Mouse (Mus musculus) hematopoietic stem cell, adult 5-6 weeks (primary cell): ENCODE measurements around the gene Prpf19. TPM values are rescaled to one million over a fixed set of nuclear protein-coding genes. Genes with fewer than 3 reads are reported as not detected.

Source experiments
- ATAC-seq, 2 experiments: fragments of 125-278 bp in 1 of 2; replicated peaks in 1 of 2; 2 replicates each; pipeline ENCODE4 v1.8.0; 2016 to 2017; ENCODE audit warnings: inconsistent platforms in 2 of 2, mild to moderate bottlenecking in 2 of 2, moderate number of reproducible peaks in 2 of 2, low read depth in 1 of 2, moderate TSS enrichment in 1 of 2; ENCODE audit not compliant: low FRiP score in 2 of 2, poor library complexity in 2 of 2, severe bottlenecking in 2 of 2, insufficient read depth in 1 of 2, low TSS enrichment in 1 of 2
- total RNA-seq: library from RNA; stranded (forward); fragments of 172-1452, 232-1000 nt; gene quantifications from 2 replicates; pipeline ENCODE4 v1.2.3, GENCODE M21; 2017

Prpf19 gene
- total RNA-seq, 1 experiment from 2014 or later, result 109 TPM

DNA sequence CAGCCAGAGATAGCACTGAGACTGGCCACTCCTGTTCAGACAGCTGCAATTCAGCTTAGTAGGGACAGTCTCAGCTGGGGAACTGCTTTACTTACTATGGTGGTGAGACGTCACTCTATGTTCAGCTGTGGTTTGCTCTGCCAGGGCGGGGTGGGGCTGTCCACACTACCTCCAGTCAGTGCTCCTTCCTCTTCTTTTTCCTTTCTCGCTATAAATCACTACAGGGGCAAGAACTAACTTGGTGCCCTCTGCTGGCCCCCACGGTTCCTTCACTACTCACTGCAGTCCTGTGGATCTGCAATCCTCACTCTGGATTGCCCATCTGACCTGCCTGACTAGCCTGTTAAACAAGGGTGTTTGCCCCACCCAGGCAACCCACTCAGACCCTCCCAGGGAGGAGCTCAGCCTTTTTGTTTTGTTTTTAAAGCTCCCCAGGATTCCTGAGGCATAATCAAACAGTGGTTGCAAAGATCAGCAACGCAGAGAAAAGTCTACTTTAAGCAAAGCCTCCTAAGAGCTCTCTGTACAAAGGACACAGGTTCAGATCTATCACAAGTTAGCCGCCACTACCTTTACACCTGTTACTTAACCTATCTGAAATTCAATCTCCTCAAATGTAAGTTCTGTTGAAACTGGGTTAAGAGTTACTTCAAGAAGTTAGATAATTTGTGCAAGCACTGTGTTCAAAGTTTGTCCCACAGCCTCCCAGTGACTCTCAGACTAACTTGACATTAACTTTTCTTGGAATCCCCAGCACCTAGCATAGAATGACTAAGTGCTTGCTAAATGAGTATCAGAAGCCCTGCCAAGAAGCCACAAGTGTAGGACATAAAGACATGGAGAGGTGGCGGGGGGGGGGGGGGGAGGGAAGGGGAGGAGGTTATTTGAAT lies 14.7 kb upstream of the Prpf19 start:
- ATAC-seq, result peak; percentile 92 to 96

DNA sequence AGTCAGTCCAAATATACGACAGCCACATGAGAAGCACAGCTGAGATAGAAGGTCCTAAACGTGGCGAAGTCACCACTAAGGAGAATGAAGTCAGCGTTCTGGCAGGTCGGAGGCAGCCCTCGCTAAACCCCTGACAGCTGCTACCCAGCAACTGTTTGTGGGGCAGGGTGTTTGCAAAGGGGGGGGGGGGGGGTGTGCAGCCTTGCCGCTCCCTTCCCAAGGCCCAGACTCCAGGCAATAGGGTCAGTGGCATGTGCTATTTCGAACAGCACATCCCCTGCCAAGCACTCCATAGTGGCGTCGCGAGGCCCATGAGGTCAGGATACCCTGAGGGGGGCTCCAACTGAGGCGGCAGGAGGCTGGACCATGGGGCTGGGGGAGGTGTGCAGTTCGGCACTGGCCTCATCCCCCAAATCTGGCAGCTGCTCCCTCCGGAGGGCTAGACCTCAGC lies 14.0 kb upstream of the Prpf19 start:
- no peak for ATAC-seq

DNA sequence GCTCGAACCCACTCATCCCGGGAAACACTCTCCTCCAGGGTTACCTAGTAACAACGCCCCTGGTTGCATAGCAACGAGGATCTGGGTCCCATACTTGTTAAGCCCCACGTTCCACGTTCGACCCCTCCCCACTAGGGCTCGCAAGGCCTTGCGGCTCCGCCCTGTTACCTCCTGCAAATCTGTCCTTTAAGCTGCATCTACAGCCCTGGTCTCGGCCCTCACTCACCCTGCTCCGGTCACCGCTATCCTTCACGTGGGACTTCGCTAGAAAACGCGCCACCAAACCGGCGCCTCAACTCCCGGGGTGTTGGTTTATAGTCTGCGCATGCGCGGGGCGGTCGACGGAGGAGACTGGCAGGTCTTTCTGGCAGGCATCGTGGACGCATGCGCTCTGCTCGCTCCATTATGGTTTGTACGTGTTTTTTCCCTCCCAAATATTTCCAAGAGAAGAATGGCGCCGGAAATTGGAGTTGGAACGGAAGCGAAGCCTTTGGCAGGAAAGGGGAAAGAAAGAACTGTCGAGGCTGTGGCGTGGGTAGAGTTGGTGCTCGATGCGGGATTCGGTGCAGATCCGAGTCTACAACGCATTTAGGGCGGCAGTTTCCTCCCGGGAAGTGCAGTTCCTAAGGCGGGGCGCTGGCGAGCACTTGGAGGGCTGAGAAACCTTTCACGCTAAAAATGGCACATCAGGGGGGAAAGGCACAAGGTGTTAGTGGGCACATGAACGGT lies 13.4 kb upstream of the Prpf19 start, which contains the start of gene Tmem109:
Gene Tmem109 (minus strand): TSS at position 576 of the 729 bp plus-strand sequence.
- ATAC-seq, result peak; percentile 74 to 78

GRCm38 (mm10) chr19:10892201-10892600 lies 2.8 kb upstream of the Prpf19 start:
- ATAC-seq, result no peak

GRCm38 (mm10) chr19:10895708-10896107 lies 677 bp downstream of the Prpf19 start:
- ATAC-seq, result no peak

- ATAC-seq, result no peak
Measured at GRCm38 (mm10) chr19:10896849-10897248, 1.8 kb downstream of the Prpf19 start.

- no peak for ATAC-seq
Measured at GRCm38 (mm10) chr19:10897491-10897890, 2.5 kb downstream of the Prpf19 start.

GRCm38 (mm10) chr19:10900315-10900714 lies 5.3 kb downstream of the Prpf19 start:
- no peak for ATAC-seq

DNA sequence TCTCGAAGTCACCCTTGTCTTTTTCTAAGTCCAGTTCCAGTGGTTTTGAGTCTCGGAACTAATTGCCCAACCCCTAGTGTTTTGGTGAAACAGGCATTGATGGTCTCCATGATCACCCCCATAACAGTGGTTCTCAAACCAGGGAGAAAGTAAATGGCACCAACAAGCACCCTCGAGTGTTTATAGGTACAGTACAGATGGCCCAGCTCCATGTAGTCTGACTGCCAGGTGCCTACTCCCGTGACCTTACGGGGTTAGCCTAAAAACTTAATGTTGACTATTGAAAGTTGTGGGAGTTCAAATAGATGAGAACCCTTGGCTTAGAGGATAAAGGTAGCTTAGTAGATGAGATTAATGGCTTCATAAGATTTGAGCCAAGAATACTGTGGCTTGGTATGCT lies 6.0 kb downstream of the Prpf19 start:
- ATAC-seq, result no peak

- ATAC-seq, result no peak
Measured at GRCm38 (mm10) chr19:10904512-10904911, 9.5 kb downstream of the Prpf19 start.

DNA sequence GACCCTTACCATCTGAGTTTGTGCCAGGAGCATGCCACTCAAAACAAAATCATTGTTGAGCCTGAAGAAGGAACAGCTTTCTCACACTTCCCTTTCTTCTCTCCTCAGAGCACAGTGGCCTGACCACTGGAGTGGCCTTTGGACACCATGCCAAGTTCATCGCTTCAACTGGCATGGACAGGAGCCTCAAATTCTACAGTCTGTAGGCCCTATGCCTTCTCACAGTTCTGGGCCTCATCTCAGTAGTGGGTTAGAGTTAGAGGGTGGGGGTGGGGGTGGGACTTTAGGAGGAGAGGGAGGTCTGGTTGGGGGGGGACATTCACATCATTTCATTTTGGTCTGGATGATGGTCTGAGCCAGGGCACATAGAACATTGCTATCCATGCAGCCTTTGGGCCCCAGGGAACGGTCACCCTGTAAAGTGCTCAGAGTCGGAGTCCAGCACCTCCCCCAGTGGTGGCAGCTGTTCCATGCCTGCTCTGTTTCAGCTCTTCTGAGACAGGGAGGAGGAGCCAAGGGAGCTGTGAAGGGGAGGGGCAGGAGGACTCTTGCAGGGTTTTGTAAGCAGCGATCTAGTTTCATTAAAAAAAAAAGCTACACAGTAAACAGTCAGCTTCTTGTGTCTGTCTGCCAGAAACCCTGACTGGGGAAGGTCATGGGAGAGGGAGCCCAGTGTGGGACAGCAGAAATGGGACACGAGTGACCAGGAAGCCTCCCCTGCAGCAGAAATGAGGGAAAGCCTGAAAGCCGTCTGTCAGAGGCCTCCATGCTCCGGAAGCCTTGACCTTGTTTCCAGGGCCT lies 10.1 kb downstream of the Prpf19 start:
- ATAC-seq, result no peak

DNA sequence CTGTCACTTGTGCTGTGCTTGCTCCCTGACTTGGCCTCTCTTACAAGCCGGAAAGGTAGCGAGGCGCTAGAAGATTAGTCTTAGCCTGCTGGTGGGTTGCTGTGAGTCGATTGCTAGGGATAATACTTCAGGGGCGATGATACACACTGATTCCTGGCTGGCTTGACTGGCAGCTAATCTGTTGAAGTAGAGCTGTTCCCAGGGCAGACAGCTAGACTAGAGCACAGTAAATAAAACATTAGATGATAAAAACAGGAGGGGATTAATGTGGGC lies 10.6 kb downstream of the Prpf19 start:
- no peak for ATAC-seq

- ATAC-seq, result peak; percentile 62 to 76; a peak in 3 of 4 replicates
Measured at GRCm38 (mm10) chr19:10907891-10908290, 12.9 kb downstream of the Prpf19 start.

DNA sequence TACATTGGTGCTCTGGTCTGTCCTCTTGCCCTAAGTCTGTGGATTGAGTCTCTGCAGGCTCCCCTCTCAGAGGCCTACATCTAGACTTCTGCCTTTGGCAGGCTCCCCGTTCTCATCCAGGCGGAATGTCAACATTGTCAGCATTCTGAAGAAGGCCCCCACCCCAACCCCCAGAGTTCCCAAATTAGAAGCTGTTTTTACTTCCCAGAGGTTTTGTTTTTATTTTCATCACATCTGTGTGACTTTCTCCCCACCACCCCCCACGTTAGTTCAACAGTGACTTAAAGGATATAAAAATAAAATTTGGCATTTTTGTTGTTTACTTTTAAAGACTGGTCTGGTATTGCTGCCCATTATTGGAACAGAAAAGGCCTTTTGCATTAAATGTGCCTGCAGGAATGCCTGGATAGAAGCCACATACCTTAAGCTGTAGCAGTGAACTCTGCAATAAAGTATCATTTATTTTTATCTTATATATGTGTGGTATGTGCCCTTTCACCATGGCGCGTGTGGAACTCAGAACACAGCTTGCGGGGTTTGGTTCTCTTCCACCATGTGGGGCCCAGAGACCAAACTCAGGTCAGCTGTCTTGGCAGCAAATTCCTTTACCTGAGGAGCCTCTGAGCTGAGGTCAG lies 14.2 kb downstream of the Prpf19 start:
- no peak for ATAC-seq

DNA sequence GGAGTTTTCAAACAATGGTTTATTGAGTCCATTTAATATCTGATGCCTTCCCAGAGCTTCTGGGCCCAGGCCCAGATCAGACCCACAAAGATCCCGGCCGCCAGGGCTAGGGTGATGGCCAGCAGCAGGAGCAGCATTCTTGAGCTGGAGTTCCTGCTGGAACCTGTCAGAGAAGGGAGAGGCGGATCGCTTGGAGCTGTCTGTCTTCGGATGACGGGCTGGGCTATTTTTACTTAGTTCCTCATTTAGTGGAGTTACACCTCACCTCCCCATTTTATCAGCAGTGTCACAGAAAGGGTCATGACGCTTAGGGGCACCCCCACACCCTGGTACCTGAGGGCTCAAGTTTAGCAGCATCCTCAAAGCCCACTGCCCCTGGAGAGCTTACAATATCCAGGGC lies 19.3 kb downstream of the Prpf19 start:
- peak; percentile 77 to 80 for ATAC-seq

DNA sequence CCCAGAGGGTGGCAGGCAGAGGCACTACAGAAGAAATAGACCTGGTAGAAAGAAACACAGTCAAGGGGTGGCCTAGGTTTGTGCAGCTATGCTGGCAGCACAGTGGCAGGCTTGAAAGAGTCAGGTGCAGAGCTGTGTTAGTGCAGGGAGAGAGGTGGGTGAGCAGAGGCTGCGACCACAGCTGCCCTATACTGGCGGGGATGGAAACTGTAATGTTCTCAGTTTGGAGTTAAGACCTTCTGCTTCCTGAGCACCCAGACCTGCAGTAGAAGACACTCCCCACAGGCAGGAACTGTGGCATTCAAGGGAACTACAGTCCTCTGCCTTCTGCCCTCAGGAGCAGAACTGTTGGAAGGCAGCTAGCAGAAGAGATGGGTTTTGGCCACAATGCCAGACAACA lies 19.8 kb downstream of the Prpf19 start:
- ATAC-seq, result peak; percentile 68 to 77

- ATAC-seq, result no peak
Measured at GRCm38 (mm10) chr19:10916506-10916905, 21.5 kb downstream of the Prpf19 start.
